Mouse (Mus musculus) right cerebral cortex, postnatal 14 days (tissue): ENCODE results near the gene Unc5c.

Experiments used
- DNase-seq: peaks from one replicate; pipeline ENCODE4 v3.0.0; 2022

The Unc5c gene

GRCm38 (mm10) chr3:141719050-141719449 lies 254.0 kb downstream of the Unc5c start:
- DNase-seq: no peak

DNA sequence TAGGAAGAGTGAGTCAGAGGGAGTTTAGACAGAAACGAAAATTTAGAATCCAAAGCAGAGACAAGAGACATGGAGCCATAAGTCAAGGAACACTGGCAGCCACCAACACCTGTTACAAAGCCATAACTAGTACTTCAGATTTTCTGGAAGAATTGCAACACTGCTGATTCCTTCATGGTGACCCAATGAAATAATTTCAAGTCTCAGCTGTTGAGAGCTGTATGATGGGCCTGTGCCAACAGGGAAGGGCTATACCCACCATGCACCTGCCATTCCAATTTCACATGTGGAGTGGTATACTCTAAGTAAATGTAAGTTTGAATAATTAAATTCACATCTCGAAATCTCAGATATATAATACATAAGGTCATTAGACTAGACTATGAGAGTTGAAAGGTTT lies 259.5 kb downstream of the Unc5c start:
- no peak for DNase-seq

DNA sequence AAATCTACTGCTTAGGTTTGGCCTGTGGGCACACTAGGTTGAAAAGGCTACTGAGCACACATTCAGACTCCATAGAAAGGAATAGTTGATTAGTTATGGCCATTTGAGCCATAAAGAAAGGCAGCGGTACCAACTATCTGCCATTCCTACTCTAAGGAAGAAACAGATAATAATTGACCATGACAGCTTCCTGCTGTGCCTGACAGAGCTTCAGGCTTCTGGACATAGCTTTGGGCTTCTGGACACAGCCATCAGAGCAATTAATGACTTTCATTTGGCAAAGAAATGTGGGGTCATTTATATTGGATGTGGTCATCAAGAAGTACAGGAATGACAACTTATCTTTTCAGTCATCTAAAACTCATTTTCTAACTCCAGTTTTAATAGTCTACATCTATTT lies 260.4 kb downstream of the Unc5c start:
- no peak for DNase-seq

DNA sequence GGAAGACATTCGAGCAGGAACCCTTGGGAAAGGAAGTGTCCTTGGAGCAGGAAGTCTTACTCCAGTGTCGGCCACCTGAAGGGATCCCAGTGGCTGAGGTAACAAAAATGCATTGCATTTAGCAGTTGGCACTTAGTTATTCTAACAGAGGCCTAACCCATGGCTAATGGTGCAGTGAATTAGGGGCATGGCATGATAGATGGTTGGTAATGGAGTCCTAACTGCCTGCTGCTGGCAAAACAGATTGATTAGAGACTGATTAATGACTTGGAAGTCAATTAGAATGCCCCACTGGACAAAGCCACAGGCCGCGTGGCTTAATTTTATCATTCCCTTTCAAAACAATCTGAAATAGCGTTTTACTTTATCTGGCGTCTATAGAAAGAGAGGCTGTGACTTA lies 268.8 kb downstream of the Unc5c start:
- DNase-seq: no peak

GRCm38 (mm10) chr3:141735285-141735684 lies 270.3 kb downstream of the Unc5c start:
- DNase-seq: no peak

DNA sequence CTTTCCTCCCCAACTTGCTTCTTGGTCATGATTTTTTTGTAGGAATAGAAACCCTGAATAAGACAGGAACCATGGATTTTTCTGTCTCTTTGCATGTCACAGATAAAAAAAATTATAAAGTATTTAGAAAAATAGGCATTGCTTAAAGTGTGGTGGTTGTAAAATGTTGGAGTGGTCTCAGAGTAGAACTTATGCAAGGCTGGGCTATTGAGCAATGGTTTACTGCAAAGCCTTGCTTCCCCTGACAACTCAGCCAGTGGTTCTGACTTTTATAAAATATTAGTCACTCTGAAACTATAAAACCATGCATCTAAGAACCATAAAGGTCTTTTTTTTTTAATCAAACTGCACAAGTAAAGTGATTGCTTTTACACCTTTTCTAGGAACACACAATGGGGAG lies 280.3 kb downstream of the Unc5c start:
- DNase-seq: no peak

DNA sequence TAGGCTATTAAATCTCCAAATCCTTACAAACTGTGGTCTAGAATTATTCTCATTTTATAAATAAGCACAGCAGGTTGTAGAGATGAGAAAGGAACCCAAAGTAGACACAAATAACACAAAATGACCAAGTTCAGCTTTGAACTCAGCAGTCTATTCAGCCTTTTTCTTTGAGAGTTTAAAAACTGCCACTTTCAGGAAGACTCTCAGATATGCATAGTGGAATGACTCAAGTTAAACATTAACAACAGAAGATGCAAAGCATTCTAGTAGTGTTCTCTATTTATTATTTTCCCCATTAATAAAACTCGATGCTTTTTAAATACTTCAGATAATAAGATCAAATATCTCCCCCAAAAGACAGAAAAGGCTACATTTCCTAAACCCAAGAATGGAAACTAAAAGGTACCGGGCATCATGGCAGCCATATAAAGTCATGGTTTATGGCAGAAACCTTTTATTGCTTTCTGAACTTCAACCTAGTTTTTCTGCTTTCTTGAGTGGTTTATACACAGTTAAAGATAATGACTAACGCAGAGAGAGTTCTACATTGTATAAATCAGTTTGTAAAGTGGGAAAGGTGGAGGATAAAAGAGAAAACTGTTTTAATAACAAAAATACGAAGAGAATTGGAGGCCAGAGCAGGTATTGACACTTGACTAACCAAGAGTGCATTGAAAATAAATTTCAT lies 283.8 kb downstream of the Unc5c start:
- no peak for DNase-seq

- DNase-seq: no peak
These were observed 287.2 kb downstream of the Unc5c start for GRCm38 (mm10) chr3:141752172-141752571.

- no peak for DNase-seq
These were observed 292.2 kb downstream of the Unc5c start for GRCm38 (mm10) chr3:141757259-141757658.

DNA sequence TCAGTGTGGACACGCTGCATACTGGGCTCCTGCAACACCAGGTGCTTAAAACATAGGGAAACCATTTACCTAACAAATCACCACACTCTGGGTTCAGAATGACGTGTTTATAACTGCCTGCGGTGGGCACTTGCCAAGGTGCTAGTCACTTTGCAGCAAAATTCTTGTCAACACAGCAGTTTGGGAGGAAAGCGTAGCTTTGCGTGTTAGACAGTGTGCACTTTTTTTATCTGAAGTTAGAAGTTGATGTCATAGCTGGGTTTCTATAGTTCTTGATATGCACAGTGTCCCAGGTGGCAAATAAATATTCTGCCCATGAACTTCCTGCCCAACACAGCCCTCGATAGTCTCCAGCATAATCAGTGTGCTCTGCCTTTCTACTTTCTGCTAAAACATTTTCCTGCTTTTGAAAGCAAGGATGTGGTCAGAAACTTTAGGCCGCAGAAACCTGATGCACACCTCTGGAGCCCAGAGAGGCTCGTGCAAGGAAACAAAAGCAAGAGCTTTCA lies 313.4 kb downstream of the Unc5c start:
- no peak for DNase-seq

DNA sequence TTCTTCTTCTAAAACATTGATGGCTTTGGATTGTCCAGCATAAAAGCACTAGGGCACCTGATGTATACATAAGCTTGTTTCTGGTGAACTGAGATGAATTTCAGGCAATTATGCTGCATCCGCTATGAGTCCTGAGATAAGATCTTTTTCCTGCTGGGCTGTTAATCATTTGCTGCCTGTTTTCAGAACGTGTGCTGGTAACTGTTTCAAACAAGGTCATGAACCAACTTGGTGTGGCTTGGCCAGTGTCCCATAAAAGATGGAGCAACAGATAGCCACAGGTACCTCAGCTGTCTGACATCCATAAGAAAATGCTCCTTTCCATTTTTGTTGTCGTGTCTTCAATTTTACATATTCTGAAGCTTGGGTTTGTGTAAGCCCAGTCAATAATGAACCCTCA lies 314.2 kb downstream of the Unc5c start:
- no peak for DNase-seq

DNA sequence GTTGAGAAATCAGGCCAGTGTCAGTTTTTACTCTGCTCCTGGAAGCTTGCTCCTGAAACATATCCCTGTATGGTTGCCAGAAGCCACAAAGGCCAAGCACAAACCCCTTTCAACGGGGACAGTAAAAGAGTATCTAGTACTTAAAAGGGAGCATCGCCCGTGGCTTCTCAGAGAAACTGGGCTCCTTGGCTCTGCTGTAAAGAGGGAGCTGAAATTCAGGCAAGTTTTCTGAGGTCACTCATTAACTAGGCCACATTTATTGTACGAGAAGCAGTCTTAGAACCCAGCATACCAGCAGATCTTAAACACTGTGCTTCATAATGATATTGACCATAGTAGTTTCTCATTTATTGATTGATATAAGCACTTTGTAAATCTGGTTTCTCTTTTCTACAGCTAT lies 317.5 kb downstream of the Unc5c start:
- no peak for DNase-seq

DNA sequence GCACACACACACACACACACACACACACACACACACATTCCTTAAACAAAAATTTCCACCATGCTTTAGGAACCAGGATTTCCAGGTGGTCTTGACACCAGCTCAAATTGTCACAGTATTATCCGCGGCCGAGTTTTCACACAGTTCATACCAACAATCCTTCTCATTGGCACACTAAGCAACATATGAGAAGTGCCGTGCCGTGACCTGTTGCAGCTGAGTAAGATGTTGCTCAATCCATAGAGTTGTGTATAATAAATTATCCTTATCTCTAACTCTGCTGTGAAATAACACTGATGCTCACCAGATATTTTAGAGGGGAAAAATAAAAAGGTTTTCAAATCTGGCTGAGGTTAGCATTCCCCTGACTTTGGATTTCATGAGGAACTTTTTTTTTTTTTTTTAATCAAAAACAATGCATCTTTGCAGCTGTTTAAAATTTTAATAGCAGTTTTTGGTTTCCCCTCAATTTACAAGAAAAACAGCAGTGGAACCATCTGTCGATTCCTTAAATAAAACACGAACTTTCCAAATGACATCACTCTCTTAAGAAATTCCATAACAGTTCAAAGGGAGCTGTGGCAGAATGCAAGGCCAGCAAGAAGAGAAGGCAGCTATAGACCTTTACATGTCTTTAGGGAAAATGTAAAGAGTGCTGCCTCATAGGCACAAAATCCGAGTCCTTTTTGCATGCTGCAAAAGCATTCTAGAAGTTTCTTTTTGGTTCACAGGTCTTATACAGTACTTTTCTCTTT lies 326.2 kb downstream of the Unc5c start:
- no peak for DNase-seq

- peak; percentile 22 for DNase-seq
These were observed 327.1 kb downstream of the Unc5c start for GRCm38 (mm10) chr3:141792106-141792505.

DNA sequence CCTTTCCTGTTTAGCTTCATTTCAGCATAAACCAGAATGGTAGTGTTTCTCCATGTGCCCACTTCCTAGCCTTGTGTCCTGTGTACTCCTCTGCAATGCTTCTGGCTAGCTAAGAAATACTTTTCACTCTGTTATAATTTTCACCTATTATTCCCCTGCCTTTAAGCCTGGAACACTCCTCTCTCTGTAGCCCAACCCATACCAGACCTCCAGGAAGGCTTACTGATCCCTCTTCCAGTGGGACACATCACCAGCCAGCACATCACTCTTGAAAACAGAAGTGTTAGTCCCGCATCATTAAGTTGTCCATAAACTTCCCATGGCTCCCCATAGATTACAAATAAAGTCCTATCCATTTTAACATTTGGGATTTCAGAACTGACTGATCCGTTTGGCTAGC lies 328.7 kb downstream of the Unc5c start:
- DNase-seq: no peak

GRCm38 (mm10) chr3:141794371-141794770 lies 329.4 kb downstream of the Unc5c start:
- DNase-seq: no peak

DNA sequence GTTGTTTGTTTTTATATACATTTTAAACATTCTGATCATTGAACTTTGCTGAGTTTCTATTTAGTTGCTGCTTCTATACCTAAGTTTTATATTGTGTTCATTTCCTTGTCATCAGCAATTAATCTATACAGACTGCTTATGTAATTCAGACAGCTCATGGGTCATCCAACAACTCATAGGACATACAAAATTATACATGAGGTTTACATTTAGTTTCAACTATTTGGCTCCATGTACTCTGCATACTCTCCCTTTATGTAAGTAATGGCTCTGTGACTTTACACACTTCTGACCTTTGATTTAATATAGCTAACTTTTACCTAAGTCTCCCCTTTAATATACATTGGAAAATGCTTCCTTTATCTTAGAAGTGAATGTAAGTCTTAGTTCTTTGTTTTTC lies 332.4 kb downstream of the Unc5c start:
- no peak for DNase-seq

DNA sequence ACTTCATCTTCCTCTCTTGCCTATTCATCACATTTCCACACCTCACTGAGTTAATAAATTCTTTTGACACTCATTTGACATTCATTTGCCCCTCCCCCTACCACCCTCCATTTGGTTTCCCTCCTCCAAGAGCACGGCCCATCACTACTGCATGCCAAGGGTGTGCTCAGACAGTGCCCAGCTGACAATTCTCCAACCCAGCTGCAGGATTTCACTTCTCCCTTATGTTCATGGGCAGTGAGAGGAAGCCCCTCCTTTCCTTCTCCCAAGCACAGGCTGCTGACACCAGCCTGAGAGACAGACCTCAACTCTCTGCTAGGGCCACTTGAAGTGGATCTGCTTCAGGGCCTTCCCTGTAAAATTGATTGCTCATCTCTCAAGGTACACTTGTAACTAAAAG lies 332.8 kb downstream of the Unc5c start:
- DNase-seq: no peak

- no peak for DNase-seq
These were observed 339.1 kb downstream of the Unc5c start for GRCm38 (mm10) chr3:141804133-141804532.

GRCm38 (mm10) chr3:141809581-141809980 lies 344.6 kb downstream of the Unc5c start:
- no peak for DNase-seq

DNA sequence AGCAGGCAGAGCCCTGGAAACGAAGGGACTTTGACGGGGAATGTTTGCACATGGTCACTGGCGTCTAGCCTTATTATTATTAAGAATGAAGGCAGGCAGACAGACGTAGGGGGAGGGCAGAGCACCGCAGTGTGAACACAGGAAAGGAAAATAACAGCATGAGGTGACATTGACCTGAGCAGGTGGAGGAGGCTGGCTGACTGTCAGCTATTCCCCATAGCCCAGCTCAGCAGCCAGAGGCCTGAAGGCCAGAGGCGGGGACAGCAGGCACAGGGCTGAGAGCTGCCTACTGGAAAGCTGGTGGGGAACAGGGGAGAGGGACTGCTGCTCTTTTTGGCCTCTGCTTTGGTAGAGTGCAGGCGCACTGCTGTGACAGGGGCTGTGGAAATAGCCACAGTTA lies 345.9 kb downstream of the Unc5c start:
- DNase-seq: no peak

- DNase-seq: no peak
These were observed 346.3 kb downstream of the Unc5c start for GRCm38 (mm10) chr3:141811348-141811747.

DNA sequence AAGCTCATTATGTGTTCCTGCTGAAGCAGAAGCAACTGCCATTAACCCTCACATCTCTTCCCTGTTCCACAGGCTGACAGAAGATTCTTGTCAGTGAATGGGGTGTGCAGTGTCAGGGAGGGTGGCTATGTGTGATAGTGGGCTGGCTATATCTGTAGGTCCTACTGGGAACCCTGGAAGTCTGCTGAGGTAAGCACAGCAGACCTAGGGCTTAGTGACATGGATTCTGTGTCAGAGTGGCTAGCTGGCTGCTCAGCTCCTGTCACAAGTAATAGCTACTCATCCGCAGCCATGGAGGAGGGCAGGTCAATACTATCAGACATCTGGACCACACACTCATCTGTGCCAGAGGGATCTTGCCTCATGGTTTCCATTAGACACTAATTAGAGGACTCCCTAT lies 349.8 kb downstream of the Unc5c start:
- no peak for DNase-seq

- no peak for DNase-seq
These were observed 353.7 kb downstream of the Unc5c start for GRCm38 (mm10) chr3:141818615-141819312.
